Mouse (Mus musculus): Measurements from ENCODE around the gene Psma3. TPM values are rescaled to one million over a fixed set of nuclear protein-coding genes. Genes with fewer than 3 reads are reported as not detected.
"Not testable (repeated sequence)": the region's sequence is repeated elsewhere in the genome, so short reads cannot be mapped to it uniquely, and the experiment has no call there.

Gene Psma3
- total RNA-seq, 2 experiments from 2014 or later: 238 to 252 TPM

DNA sequence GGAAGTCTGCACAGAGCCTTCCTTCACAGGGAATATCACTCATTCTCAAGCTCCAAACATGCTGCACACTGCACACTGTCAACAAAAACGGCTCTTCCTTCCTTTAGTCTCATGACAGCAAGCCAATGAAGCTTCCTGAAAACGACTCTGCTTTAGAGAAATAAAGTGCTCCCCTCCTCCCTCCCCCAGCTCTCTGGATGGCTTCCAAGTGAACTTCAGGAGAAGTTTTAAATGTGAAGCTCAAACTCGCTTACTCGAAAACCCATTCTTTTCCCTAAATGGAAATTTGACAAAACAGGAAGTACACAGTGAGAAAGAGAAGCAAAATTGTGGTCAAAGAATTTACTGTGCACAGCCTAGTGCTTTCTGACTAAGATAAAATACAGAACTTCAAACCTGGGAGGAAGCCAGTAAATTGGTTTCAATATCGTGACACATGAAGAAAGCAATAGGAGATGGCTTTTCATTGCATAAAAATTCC lies 25.0 kb downstream of the Psma3 start:
- peak; percentile 59 to 60 for DNase-seq
- intact Hi-C loops (cut with DNase I): no loop called here

GRCm38 (mm10) chr12:71000344-71000743 lies 25.9 kb downstream of the Psma3 start:
- DNase-seq: no peak
- intact Hi-C loops (cut with DNase I): no loop called here

- intact Hi-C loops (cut with DNase I): no loop called here
- no peak for DNase-seq
These were observed 27.0 kb downstream of the Psma3 start for GRCm38 (mm10) chr12:71001456-71001855.

- intact Hi-C loops (cut with DNase I): no loop called here
- no peak for DNase-seq
These were observed 29.5 kb downstream of the Psma3 start for GRCm38 (mm10) chr12:71003760-71004426.

GRCm38 (mm10) chr12:71006141-71006540 lies 31.7 kb downstream of the Psma3 start:
- no peak for DNase-seq
- intact Hi-C loops (cut with DNase I): no loop called here

DNA sequence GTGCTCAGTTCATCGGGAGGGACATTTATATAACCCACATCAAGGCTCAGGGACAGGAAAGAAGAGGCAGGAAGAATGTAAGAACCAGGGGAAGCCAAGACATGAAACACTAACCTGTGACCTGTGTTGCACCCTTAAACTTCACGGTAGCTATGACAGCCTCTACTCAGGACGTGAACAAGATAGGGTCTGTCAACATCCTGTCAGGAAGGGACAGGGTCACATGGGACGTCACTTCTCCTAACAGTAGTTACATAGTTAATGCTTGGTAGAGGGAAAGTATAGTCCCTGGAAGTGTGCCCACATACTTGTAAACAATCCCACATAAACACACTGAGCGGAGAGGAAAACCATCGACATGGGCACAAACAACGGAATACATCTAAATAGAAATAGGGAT lies 32.5 kb downstream of the Psma3 start:
- intact Hi-C loops (cut with DNase I): no loop called here
- no peak for DNase-seq

GRCm38 (mm10) chr12:71009769-71010168 lies 35.3 kb downstream of the Psma3 start:
- intact Hi-C loops (cut with DNase I): no loop called here
- DNase-seq: peak; percentile 59 to 66

- DNase-seq: no peak
These were observed 40.5 kb downstream of the Psma3 start for GRCm38 (mm10) chr12:71014845-71015362.

GRCm38 (mm10) chr12:71015363-71016210 lies 41.2 kb downstream of the Psma3 start, which contains the start of gene Arid4a:
Arid4a (plus strand) TSS chr12:71015990.
- DNase-seq: peak; percentile 97 to 98
- intact Hi-C loops (cut with DNase I): loop anchor here (2.0 kb wide), 1 partner anchor 41 kb away; the partner anchor contains the start of gene Psma3

More at GRCm38 (mm10) chr12:71014845-71015362, 40.5 kb downstream of the Psma3 start:
- intact Hi-C loops (cut with DNase I): loop anchor here (2.0 kb wide), 1 partner anchor 40 kb away; the partner anchor contains the start of gene Psma3

DNA sequence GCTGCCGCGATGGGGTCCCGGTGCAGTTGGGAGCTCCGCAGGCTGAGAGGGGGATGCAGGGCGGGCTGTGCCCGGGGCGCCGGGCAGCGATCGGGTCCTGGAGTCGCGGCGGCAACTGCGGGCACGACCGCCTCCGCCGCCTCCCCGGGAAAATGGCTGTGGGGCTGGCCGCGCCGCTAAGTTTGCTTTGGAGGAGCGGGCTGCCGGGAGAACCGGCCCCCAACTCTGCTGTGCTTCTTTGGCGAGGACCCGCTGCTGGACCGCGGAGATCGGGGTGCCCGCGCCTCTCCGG lies 41.7 kb downstream of the Psma3 start:
- DNase-seq: no peak
- intact Hi-C loops (cut with DNase I): no loop called here

GRCm38 (mm10) chr12:71016503-71017241 lies 42.3 kb downstream of the Psma3 start:
- DNase-seq: peak; percentile 62
- intact Hi-C loops (cut with DNase I): no loop called here

DNA sequence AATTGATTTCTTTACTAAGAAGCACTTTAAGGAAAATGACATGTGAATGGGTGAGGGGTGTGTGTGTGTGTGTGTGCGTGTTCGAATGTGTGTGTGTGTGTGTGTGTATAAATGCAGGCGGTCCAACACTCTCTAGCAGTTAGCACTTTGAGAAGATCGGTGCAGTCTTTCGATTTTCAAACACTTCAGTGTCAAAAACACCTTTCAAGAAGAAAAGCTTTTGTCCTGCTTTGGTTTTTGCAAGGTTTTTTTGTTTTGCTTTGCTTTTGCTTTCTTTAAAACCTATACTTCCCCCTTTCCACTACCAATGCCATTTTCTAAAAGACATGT lies 42.8 kb downstream of the Psma3 start:
- DNase-seq: no peak
- intact Hi-C loops (cut with DNase I): no loop called here

GRCm38 (mm10) chr12:71017827-71018226 lies 43.4 kb downstream of the Psma3 start:
- DNase-seq: no peak
- intact Hi-C loops (cut with DNase I): no loop called here

GRCm38 (mm10) chr12:71019211-71019610 lies 44.8 kb downstream of the Psma3 start:
- intact Hi-C loops (cut with DNase I): no loop called here
- DNase-seq: no peak

- intact Hi-C loops (cut with DNase I): no loop called here
- DNase-seq: no peak
These were observed 50.0 kb downstream of the Psma3 start for GRCm38 (mm10) chr12:71024411-71024810.

- DNase-seq; intact Hi-C loops (cut with DNase I): not testable (repeated sequence)
These were observed 53.8 kb downstream of the Psma3 start for GRCm38 (mm10) chr12:71028265-71028664.

- intact Hi-C loops (cut with DNase I): no loop called here
- no peak for DNase-seq
These were observed 55.8 kb downstream of the Psma3 start for GRCm38 (mm10) chr12:71030260-71030659.

GRCm38 (mm10) chr12:71030722-71031121 lies 56.3 kb downstream of the Psma3 start:
- intact Hi-C loops (cut with DNase I): no loop called here
- DNase-seq: no peak

- no peak for DNase-seq
- intact Hi-C loops (cut with DNase I): no loop called here
These were observed 61.4 kb downstream of the Psma3 start for GRCm38 (mm10) chr12:71035826-71036225.

DNA sequence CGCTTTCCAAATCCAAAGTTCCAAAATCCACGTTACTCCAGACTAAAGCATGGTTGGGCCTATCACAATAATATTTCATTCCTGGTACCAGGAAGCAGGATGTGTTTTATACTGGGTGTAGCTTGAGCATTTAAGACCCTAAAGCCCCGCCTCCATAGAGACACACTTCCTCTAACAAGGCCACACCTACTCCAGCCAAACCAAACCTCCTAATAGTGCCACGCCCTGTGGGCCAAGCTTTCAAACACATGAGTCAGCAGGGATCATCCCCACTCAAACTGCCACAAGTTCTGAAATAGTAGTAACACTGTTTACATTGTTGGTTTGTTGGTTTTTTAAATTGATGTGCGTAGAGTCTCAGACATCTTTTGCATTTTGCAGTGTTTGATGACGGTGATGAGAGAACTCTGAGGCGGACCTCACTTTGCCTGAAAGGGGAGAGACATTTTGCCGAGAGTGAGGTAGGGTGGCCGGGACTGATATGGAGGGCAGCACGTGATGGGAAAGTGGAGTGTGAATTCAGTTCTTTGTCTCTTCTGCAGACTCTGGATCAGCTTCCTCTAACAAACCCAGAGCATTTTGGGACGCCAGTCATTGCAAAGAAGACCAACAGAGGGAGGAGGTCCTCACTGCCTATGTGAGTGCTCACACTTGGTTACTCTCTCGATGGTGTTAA lies 62.4 kb downstream of the Psma3 start:
- intact Hi-C loops (cut with DNase I): no loop called here
- DNase-seq: no peak

All from heart, postnatal 10 days (tissue).